Mouse (Mus musculus) hindbrain, postnatal 0 days (tissue): ENCODE measurements at regions not wholly inside any gene's neighbourhood (a gene's known extent, or its start where the extent isn't known, plus 50 kb on each side); places are given as distances from the start of the nearest gene placed in this dataset.
A peak's percentile ranks its signal among the peaks of the same experiment; 100 is the strongest.

Experiments used
- ATAC-seq: fragments of 200-750 bp; cut with Nextera tagmentation; 2 replicates; pipeline ENCODE4 v1.8.0; 2017; ENCODE audit warnings: mild to moderate bottlenecking, moderate TSS enrichment, moderate library complexity
- DNase-seq: peaks from one replicate; pipeline ENCODE4 v3.0.0-alpha.2; 2015; ENCODE audit warnings: low spot score
- H3K27ac ChIP-seq: fragments of 300-500 bp; sonication (generic); 2 replicates; pipeline ENCODE4 v1.5.1; 2014; ENCODE audit warnings: mild to moderate bottlenecking
- H3K27me3 ChIP-seq: fragments of 300-500 bp; sonication (generic); 2 replicates; pipeline ENCODE4 v1.6.1; 2014; ENCODE audit warnings: low read length, mixed read lengths; ENCODE audit not compliant: insufficient read depth
- H3K36me3 ChIP-seq: fragments of 300-500 bp; sonication (generic); 2 replicates; pipeline ENCODE4 v1.6.1; 2014; ENCODE audit warnings: low read length, mixed read lengths; ENCODE audit not compliant: insufficient read depth
- H3K4me1 ChIP-seq: fragments of 300-500 bp; sonication (generic); 2 replicates; pipeline ENCODE4 v1.6.1; 2014; ENCODE audit warnings: antibody characterized with exemption, low read length, mixed read lengths; ENCODE audit not compliant: insufficient read depth
- H3K4me2 ChIP-seq: fragments of 300-500 bp; sonication (generic); 2 replicates; pipeline ENCODE4 v1.6.1; 2014; ENCODE audit warnings: low read depth, mild to moderate bottlenecking, low read length, moderate library complexity, mixed read lengths
- H3K4me3 ChIP-seq: fragments of 300-500 bp; sonication (generic); 2 replicates; pipeline ENCODE4 v1.5.1; 2014; ENCODE audit warnings: low read length
- H3K9ac ChIP-seq: fragments of 300-500 bp; sonication (generic); replicated peaks from 2 replicates; pipeline ENCODE4 v1.6.1; 2014; ENCODE audit warnings: mild to moderate bottlenecking, low read length, moderate library complexity, mixed read lengths
- H3K9me3 ChIP-seq: fragments of 300-500 bp; sonication (generic); 2 replicates; pipeline ENCODE4 v1.6.1; 2016; ENCODE audit warnings: low read length, mixed read lengths
- CTCF ChIP-seq: IDR thresholded peaks from 2 replicates; pipeline ENCODE4 v1.5.1; 2016; ENCODE audit warnings: antibody characterized with exemption, control low read depth, low read depth
- WGBS: fragments of 180-500 bp; shearing (Covaris S2); extraction: QIAGEN DNeasy Blood & Tissue Kit; methylation state at CpG from one replicate; pipeline ENCODE4 v1.1.7; 2014; 5-methylcytosine and 5-hydroxymethylcytosine counted together

GRCm38 (mm10) chr3:144099444-144099843, 105.6 kb downstream of the Lmo4 start:
- Histone ChIP-seq H3K4me3 (no peak overlapping the region), H3K9ac (no peak overlapping the region), H3K9me3 (no peaks in the 10 kb centered on the region), H3K27me3 (no peaks in the 10 kb centered on the region), H3K27ac (no peak overlapping the region), H3K36me3 (no peaks in the 10 kb centered on the region), H3K4me2 (no peak overlapping the region), H3K4me1 (no peaks in the 10 kb centered on the region)
- TF ChIP-seq CTCF, result no peak
- 90% methylated on average over 2 of the region's 2 CpGs for whole genome bisulfite sequencing
- DNase-seq (no peak), ATAC-seq (no peak)

GRCm38 (mm10) chr3:144098762-144099161, 106.3 kb downstream of the Lmo4 start:
- Histone ChIP-seq H3K9ac (no peak overlapping the region), H3K36me3 (no peaks in the 10 kb centered on the region), H3K4me2 (no peak overlapping the region), H3K27ac (no peak overlapping the region), H3K9me3 (no peaks in the 10 kb centered on the region), H3K4me3 (no peak overlapping the region), H3K27me3 (no peaks in the 10 kb centered on the region), H3K4me1 (no peaks in the 10 kb centered on the region)
- no peak for ATAC-seq
- WGBS, result 67% methylated on average over 8 of the region's 8 CpGs
- DNase-seq, result no peak
- TF ChIP-seq CTCF, result no peak

GRCm38 (mm10) chr3:144091231-144091630, 113.8 kb downstream of the Lmo4 start:
- H3K4me1 ChIP-seq, result no peaks in the 10 kb centered on the region
- H3K9ac ChIP-seq, result no peak overlapping the region
- DNase-seq (no peak), ATAC-seq (no peak)
- H3K4me2 ChIP-seq, result no peak overlapping the region
- H3K4me3 ChIP-seq, result no peak overlapping the region
- WGBS, result 90% methylated on average over 1 of the region's 1 CpGs
- no peaks in the 10 kb centered on the region for H3K36me3 ChIP-seq
- no peaks in the 10 kb centered on the region for H3K27me3 ChIP-seq
- no peaks in the 10 kb centered on the region for H3K9me3 ChIP-seq
- H3K27ac ChIP-seq, result no peak overlapping the region
- no peak for TF ChIP-seq CTCF

- no peak for TF ChIP-seq CTCF
- Histone ChIP-seq H3K4me3 (no peak overlapping the region), H3K9me3 (no peaks in the 10 kb centered on the region), H3K4me1 (no peaks in the 10 kb centered on the region), H3K27ac (no peak overlapping the region), H3K4me2 (no peak overlapping the region), H3K27me3 (no peaks in the 10 kb centered on the region), H3K36me3 (no peaks in the 10 kb centered on the region), H3K9ac (no peak overlapping the region)
- no peak for ATAC-seq
- no peak for DNase-seq
- WGBS, result 57% methylated on average over 8 of the region's 8 CpGs
These were observed 115.2 kb downstream of the Lmo4 start for GRCm38 (mm10) chr3:144089790-144090256.

- WGBS, result 71% methylated on average over 18 of the region's 18 CpGs
- no peaks in the 10 kb centered on the region for H3K4me1 ChIP-seq
- no peak for DNase-seq
- no peak overlapping the region for H3K4me3 ChIP-seq
- H3K27me3 ChIP-seq, result no peaks in the 10 kb centered on the region
- no peak overlapping the region for H3K27ac ChIP-seq
- no peaks in the 10 kb centered on the region for H3K9me3 ChIP-seq
- H3K4me2 ChIP-seq, result no peak overlapping the region
- no peak for TF ChIP-seq CTCF
- no peak overlapping the region for H3K9ac ChIP-seq
- H3K36me3 ChIP-seq, result no peaks in the 10 kb centered on the region
- ATAC-seq, result no peak
These were observed 116.6 kb downstream of the Lmo4 start for GRCm38 (mm10) chr3:144088261-144088884.

GRCm38 (mm10) chr3:144087771-144088170, 117.2 kb downstream of the Lmo4 start:
- no peak overlapping the region for H3K4me2 ChIP-seq
- H3K27ac ChIP-seq, result no peak overlapping the region
- 78% methylated on average over 7 of the region's 7 CpGs for WGBS
- H3K4me3 ChIP-seq, result no peak overlapping the region
- DNase-seq (no peak), ATAC-seq (no peak)
- TF ChIP-seq CTCF, result no peak
- H3K36me3 ChIP-seq, result no peaks in the 10 kb centered on the region
- no peaks in the 10 kb centered on the region for H3K4me1 ChIP-seq
- no peaks in the 10 kb centered on the region for H3K27me3 ChIP-seq
- H3K9ac ChIP-seq, result no peak overlapping the region
- H3K9me3 ChIP-seq, result no peaks in the 10 kb centered on the region

- WGBS, result 64% methylated on average over 3 of the region's 3 CpGs
- Histone ChIP-seq H3K4me1 (no peaks in the 10 kb centered on the region), H3K27ac (no peak overlapping the region), H3K4me2 (no peak overlapping the region), H3K9me3 (no peaks in the 10 kb centered on the region), H3K27me3 (no peaks in the 10 kb centered on the region), H3K4me3 (no peak overlapping the region), H3K36me3 (no peaks in the 10 kb centered on the region), H3K9ac (no peak overlapping the region)
- DNase-seq (no peak), ATAC-seq (0 out of 2 replicates have a peak, but pooled peaks have one; percentile 47)
- no peak for TF ChIP-seq CTCF
These were observed 118.8 kb downstream of the Lmo4 start for GRCm38 (mm10) chr3:144086176-144086575.
